Mouse (Mus musculus) heart, postnatal 0 days (tissue): ENCODE data around the gene Ifi203. TPM values are rescaled to one million over a fixed set of nuclear protein-coding genes. Genes with fewer than 3 reads are reported as not detected.
A peak's percentile ranks its signal among the peaks of the same experiment; 100 is the strongest.
"Not testable (repeated sequence)": the region's sequence is repeated elsewhere in the genome, so short reads cannot be mapped to it uniquely, and the experiment has no call there.

Experiments used
- ATAC-seq: fragments of 200-750 bp; cut with Nextera tagmentation; 2 replicates; pipeline ENCODE4 v1.8.0; 2017; ENCODE audit warnings: low read depth, moderate number of reproducible peaks, moderate library complexity; ENCODE audit not compliant: insufficient read depth
- DNase-seq: peaks from one replicate; pipeline ENCODE4 v3.0.0-alpha.2; 2016; ENCODE audit warnings: low spot score
- H3K27ac ChIP-seq: fragments of 300-500 bp; sonication (generic); 2 replicates; pipeline ENCODE4 v1.5.1; 2014; ENCODE audit warnings: low read depth, mild to moderate bottlenecking
- H3K27me3 ChIP-seq: fragments of 300-500 bp; sonication (generic); 2 replicates; pipeline ENCODE4 v1.6.1; 2014; ENCODE audit warnings: low read length, mixed read lengths; ENCODE audit not compliant: control insufficient read depth, insufficient read depth
- H3K36me3 ChIP-seq: fragments of 300-500 bp; sonication (generic); replicated peaks from 2 replicates; pipeline ENCODE4 v1.6.1; 2014; ENCODE audit warnings: low read length, mixed read lengths; ENCODE audit not compliant: control insufficient read depth, insufficient read depth
- H3K4me1 ChIP-seq: fragments of 300-500 bp; sonication (generic); 2 replicates; pipeline ENCODE4 v1.6.1; 2014; ENCODE audit warnings: antibody characterized with exemption; ENCODE audit not compliant: control insufficient read depth, insufficient read depth
- H3K4me2 ChIP-seq: fragments of 300-500 bp; sonication (generic); 2 replicates; pipeline ENCODE4 v1.6.1; 2014; ENCODE audit warnings: low read depth, mild to moderate bottlenecking, low read length, moderate library complexity
- H3K4me3 ChIP-seq: fragments of 300-500 bp; sonication (generic); 2 replicates; pipeline ENCODE4 v1.5.1; 2014; ENCODE audit warnings: low read depth, low read length
- H3K9ac ChIP-seq: fragments of 300-500 bp; sonication (generic); replicated peaks from 2 replicates; pipeline ENCODE4 v1.6.1; 2014; ENCODE audit warnings: low read depth, low read length, mixed read lengths
- H3K9me3 ChIP-seq: fragments of 300-500 bp; sonication (generic); replicated peaks from 2 replicates; pipeline ENCODE4 v1.6.1; 2016; ENCODE audit warnings: low read length; ENCODE audit not compliant: control insufficient read depth
- WGBS: fragments of 180-500 bp; shearing (Covaris S2); extraction: QIAGEN DNeasy Blood & Tissue Kit; methylation state at CpG from one replicate; pipeline ENCODE4 v1.1.7; 2014; 5-methylcytosine and 5-hydroxymethylcytosine counted together
- polyA plus RNA-seq: library from polyadenylated mRNA; unstranded; fragments of >200 nt; fragmentation: Nextera tagmentation; extraction: Ambion mirVana; gene quantifications from 2 replicates; pipeline ENCODE4 v1.2.1, GENCODE M21; 2015
- total RNA-seq: library from RNA; depleted of rRNA; stranded (reverse); fragments of >200 nt; gene quantifications from 2 replicates; pipeline ENCODE4 v1.2.3, GENCODE M21; 2014; ENCODE audit warnings: low replicate concordance; rRNA removed

Gene Ifi203
- total and polyA plus RNA-seq, 2 experiments from 2014 or later, result 4.7 to 6.3 TPM

- DNase-seq, result not testable (repeated sequence)
These were observed 62.3 kb downstream of the Ifi203 start for GRCm38 (mm10) chr1:173880004-173880666.

GRCm38 (mm10) chr1:173879225-173879987 is 63.1 kb downstream of the Ifi203 start:
- Histone ChIP-seq H3K4me2 (peak overlapping the region; percentile 40), H3K4me3 (peak overlapping the region; percentile 29)
- ATAC-seq, H3K27me3 ChIP-seq, H3K36me3 ChIP-seq, DNase-seq, H3K4me1 ChIP-seq, H3K27ac ChIP-seq, H3K9ac ChIP-seq, H3K9me3 ChIP-seq: not testable (repeated sequence)
- 56% methylated on average over 5 of the region's 5 CpGs for WGBS

More at GRCm38 (mm10) chr1:173880004-173880666, 62.3 kb downstream of the Ifi203 start:
- not testable (repeated sequence) for H3K4me3 ChIP-seq, H3K27me3 ChIP-seq, H3K4me2 ChIP-seq, H3K27ac ChIP-seq, H3K36me3 ChIP-seq, H3K9me3 ChIP-seq, H3K4me1 ChIP-seq, ATAC-seq, H3K9ac ChIP-seq
- WGBS, result 55% methylated on average over 3 of the region's 3 CpGs

- H3K4me2 ChIP-seq, result peak overlapping the region; percentile 30; the same call in 1 of the 2 replicates
- not testable (repeated sequence) for H3K27me3 ChIP-seq, H3K9me3 ChIP-seq, H3K4me3 ChIP-seq, H3K36me3 ChIP-seq, H3K4me1 ChIP-seq, DNase-seq, ATAC-seq, H3K9ac ChIP-seq, H3K27ac ChIP-seq
- WGBS, result 81% methylated on average over 6 of the region's 6 CpGs
These were observed 64.2 kb downstream of the Ifi203 start for GRCm38 (mm10) chr1:173878264-173878663.

- not testable (repeated sequence) for H3K9me3 ChIP-seq, H3K4me1 ChIP-seq, H3K4me3 ChIP-seq, ATAC-seq, H3K4me2 ChIP-seq, H3K9ac ChIP-seq, H3K36me3 ChIP-seq, H3K27ac ChIP-seq, DNase-seq, H3K27me3 ChIP-seq
- WGBS, result 78% methylated on average over 1 of the region's 1 CpGs
These were observed 65.3 kb downstream of the Ifi203 start for GRCm38 (mm10) chr1:173877125-173877524.

Other genes starting within 250 kb of the Ifi203 start
- 0.27 and 1.1 TPM in 2 replicates for gene Ifi207, start 200.9 kb downstream of the Ifi203 start, total RNA-seq
- gene Ifi207, start 200.9 kb downstream of the Ifi203 start, polyA plus RNA-seq, result 0.66 and 0.67 TPM in 2 replicates
- 1.9 and 2.7 TPM in 2 replicates for gene Ifi204, start 175.7 kb downstream of the Ifi203 start, total RNA-seq
- gene Ifi204, start 175.7 kb downstream of the Ifi203 start, polyA plus RNA-seq, result 1.8 and 2.1 TPM in 2 replicates
- 0.11 and 1.0 TPM in 2 replicates for gene Ifi211, start 29.6 kb downstream of the Ifi203 start, total RNA-seq
- 1.5 and 1.7 TPM in 2 replicates for gene Ifi211, start 29.6 kb downstream of the Ifi203 start, polyA plus RNA-seq
- gene Mndal, start 181 bp downstream of the Ifi203 start, total RNA-seq, result 0.15 and 0.65 TPM in 2 replicates
- gene Mndal, start 181 bp downstream of the Ifi203 start, polyA plus RNA-seq, result 7.7 and 8.1 TPM in 2 replicates
- gene Ifi202b, start 40.1 kb upstream of the Ifi203 start, total RNA-seq, result not detected in 2 replicates
- gene Ifi202b, start 40.1 kb upstream of the Ifi203 start, polyA plus RNA-seq, result not detected in 2 replicates
- gene Ifi205, start 89.1 kb upstream of the Ifi203 start, total RNA-seq, result 0.12 TPM in 1 of 2 replicates, not detected in the other
- gene Ifi205, start 89.1 kb upstream of the Ifi203 start, polyA plus RNA-seq, result 0.54 and 0.56 TPM in 2 replicates
- gene Olfr433, start 98.0 kb upstream of the Ifi203 start, total RNA-seq, result not detected in 2 replicates
- gene Olfr433, start 98.0 kb upstream of the Ifi203 start, polyA plus RNA-seq, result not detected in 2 replicates
- not detected in 2 replicates for gene Olfr432, start 106.5 kb upstream of the Ifi203 start, total RNA-seq
- not detected in 2 replicates for gene Olfr432, start 106.5 kb upstream of the Ifi203 start, polyA plus RNA-seq
- gene Olfr430, start 123.9 kb upstream of the Ifi203 start, total RNA-seq, result not detected in 2 replicates
- gene Olfr430, start 123.9 kb upstream of the Ifi203 start, polyA plus RNA-seq, result not detected in 2 replicates
- not detected in 2 replicates for gene Olfr429, start 141.7 kb upstream of the Ifi203 start, total RNA-seq
- gene Olfr429, start 141.7 kb upstream of the Ifi203 start, polyA plus RNA-seq, result not detected in 2 replicates
- gene Olfr427, start 154.2 kb upstream of the Ifi203 start, total RNA-seq, result not detected in 2 replicates
- gene Olfr427, start 154.2 kb upstream of the Ifi203 start, polyA plus RNA-seq, result not detected in 2 replicates
- not detected in 2 replicates for gene Olfr231, start 178.5 kb upstream of the Ifi203 start, total RNA-seq
- not detected in 2 replicates for gene Olfr231, start 178.5 kb upstream of the Ifi203 start, polyA plus RNA-seq
- not detected in 2 replicates for gene Olfr424, start 188.8 kb upstream of the Ifi203 start, total RNA-seq
- not detected in 2 replicates for gene Olfr424, start 188.8 kb upstream of the Ifi203 start, polyA plus RNA-seq
- not detected in 2 replicates for gene Olfr420, start 213.0 kb upstream of the Ifi203 start, total RNA-seq
- gene Olfr420, start 213.0 kb upstream of the Ifi203 start, polyA plus RNA-seq, result not detected in 2 replicates
- 1.9 and 3.7 TPM in 2 replicates for gene Spta1, start 230.1 kb upstream of the Ifi203 start, total RNA-seq
- gene Spta1, start 230.1 kb upstream of the Ifi203 start, polyA plus RNA-seq, result 1.3 and 1.5 TPM in 2 replicates